Mouse (Mus musculus) midbrain, embryonic 16.5 days (tissue): ENCODE measurements at regions not wholly inside any gene's neighbourhood (a gene's known extent, or its start where the extent isn't known, plus 50 kb on each side); places are given as distances from the start of the nearest gene placed in this dataset.

Experiments used
- ATAC-seq: fragments of 200-750 bp; cut with Nextera tagmentation; 2 replicates; pipeline ENCODE4 v1.8.0; 2017; ENCODE audit warnings: moderate TSS enrichment
- H3K27ac ChIP-seq: fragments of 300-500 bp; sonication (generic); 2 replicates; pipeline ENCODE4 v1.5.1; 2014; ENCODE audit warnings: mild to moderate bottlenecking, low read length, mixed read lengths
- H3K27me3 ChIP-seq: fragments of 300-500 bp; sonication (generic); 2 replicates; pipeline ENCODE4 v1.6.1; 2014; ENCODE audit warnings: low read depth, low read length, mixed read lengths; ENCODE audit not compliant: control insufficient read depth, insufficient read depth
- H3K36me3 ChIP-seq: fragments of 300-500 bp; sonication (generic); 2 replicates; pipeline ENCODE4 v1.6.1; 2014; ENCODE audit warnings: mild to moderate bottlenecking, low read length, moderate library complexity, mixed read lengths; ENCODE audit not compliant: control insufficient read depth, insufficient read depth
- H3K4me1 ChIP-seq: fragments of 300-500 bp; sonication (generic); 2 replicates; pipeline ENCODE4 v1.6.1; 2014; ENCODE audit warnings: mild to moderate bottlenecking, low read length, mixed read lengths; ENCODE audit not compliant: control insufficient read depth, insufficient read depth
- H3K4me2 ChIP-seq: fragments of 300-500 bp; sonication (generic); 2 replicates; pipeline ENCODE4 v1.6.1; 2014; ENCODE audit warnings: mild to moderate bottlenecking, low read length, mixed read lengths
- H3K4me3 ChIP-seq: fragments of 300-500 bp; sonication (generic); 2 replicates; pipeline ENCODE4 v1.5.1; 2014; ENCODE audit warnings: low read depth, mild to moderate bottlenecking, low read length, moderate library complexity, mixed read lengths
- H3K9ac ChIP-seq: fragments of 300-500 bp; sonication (generic); 2 replicates; pipeline ENCODE4 v1.6.1; 2014; ENCODE audit warnings: low read depth, low read length, mixed read lengths
- H3K9me3 ChIP-seq: fragments of 300-500 bp; sonication (generic); replicated peaks from 2 replicates; pipeline ENCODE4 v1.6.1; 2014; ENCODE audit warnings: mild to moderate bottlenecking, low read length, mixed read lengths; ENCODE audit not compliant: control insufficient read depth, poor library complexity, severe bottlenecking
- WGBS: fragments of 180-500 bp; shearing (Covaris S2); extraction: QIAGEN DNeasy Blood & Tissue Kit; methylation state at CpG from one replicate; pipeline ENCODE4 v1.1.7; 2014; 5-methylcytosine and 5-hydroxymethylcytosine counted together

DNA sequence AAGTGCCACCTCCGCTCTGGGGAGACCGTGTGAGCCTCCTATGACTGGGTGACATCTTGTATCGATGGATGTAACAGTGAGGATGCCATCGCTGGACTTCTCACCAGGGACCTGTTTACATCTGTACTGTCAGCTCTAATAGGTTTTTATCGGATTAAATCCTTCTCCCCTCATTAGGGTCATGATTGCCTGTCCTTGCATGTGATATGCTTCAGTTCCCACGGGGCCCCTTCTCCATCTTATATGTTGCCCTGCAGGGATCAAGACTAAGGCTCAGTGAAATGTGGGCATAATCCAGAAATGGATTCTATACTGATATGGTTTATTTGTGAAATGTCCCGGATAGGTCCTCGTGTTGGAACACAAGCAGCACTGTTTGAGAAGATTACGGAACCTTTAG, 323.7 kb upstream of the Noct start:
- ATAC-seq = no peak
- Histone ChIP-seq H3K36me3 (no peaks in the 10 kb centered on the region), H3K27me3 (no peaks in the 10 kb centered on the region), H3K4me3 (no peak overlapping the region), H3K9ac (no peak overlapping the region), H3K4me1 (peaks cover 17% of the 10 kb centered on the region), H3K9me3 (no peaks in the 10 kb centered on the region), H3K27ac (no peak overlapping the region), H3K4me2 (no peak overlapping the region)
- WGBS = 80% methylated on average over 9 of the region's 9 CpGs

DNA sequence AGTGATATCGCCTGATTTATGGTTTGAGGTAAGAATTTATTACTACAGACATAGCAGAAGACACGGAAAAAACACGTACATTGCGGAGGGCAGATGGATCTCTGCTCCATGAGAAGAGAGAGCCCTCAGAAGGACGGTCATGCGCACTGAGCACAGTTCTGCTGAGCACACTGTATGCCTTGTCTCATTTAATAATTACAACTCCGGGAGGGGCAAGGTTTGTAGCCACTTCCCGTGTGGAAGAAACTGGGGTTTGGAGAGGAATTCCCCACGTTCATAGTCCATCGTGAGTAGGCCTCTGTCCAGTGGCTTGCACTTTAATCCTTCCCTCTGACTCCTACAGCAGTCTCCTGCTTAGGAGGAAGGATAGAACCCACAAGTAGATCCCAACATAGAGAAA, 322.9 kb upstream of the Noct start:
- 94% methylated on average over 10 of the region's 10 CpGs for WGBS
- no peaks in the 10 kb centered on the region for H3K27me3 ChIP-seq
- no peak overlapping the region for H3K9ac ChIP-seq
- no peaks in the 10 kb centered on the region for H3K9me3 ChIP-seq
- no peak overlapping the region for H3K27ac ChIP-seq
- H3K4me1 ChIP-seq = peaks cover 22% of the 10 kb centered on the region
- no peak overlapping the region for H3K4me3 ChIP-seq
- H3K36me3 ChIP-seq = no peaks in the 10 kb centered on the region
- no peak overlapping the region for H3K4me2 ChIP-seq
- no peak for ATAC-seq

- H3K27ac ChIP-seq = no peak overlapping the region
Measured at GRCm38 (mm10) chr3:50902933-50903332, 321.3 kb upstream of the Noct start.

GRCm38 (mm10) chr3:50904716-50905116, 319.5 kb upstream of the Noct start:
- Histone ChIP-seq H3K36me3 (no peaks in the 10 kb centered on the region), H3K9ac (no peak overlapping the region), H3K4me3 (no peak overlapping the region), H3K27ac (peak overlapping the region; percentile 79; the same call in 1 of the 2 replicates), H3K27me3 (no peaks in the 10 kb centered on the region), H3K4me1 (peaks cover 22% of the 10 kb centered on the region), H3K9me3 (no peaks in the 10 kb centered on the region), H3K4me2 (no peak overlapping the region)
- 16% methylated on average over 7 of the region's 7 CpGs for WGBS
- ATAC-seq = no peak

More at GRCm38 (mm10) chr3:50902933-50903332, 321.3 kb upstream of the Noct start:
- Histone ChIP-seq H3K4me3 (no peak overlapping the region), H3K27me3 (no peaks in the 10 kb centered on the region), H3K4me1 (peaks cover 25% of the 10 kb centered on the region), H3K9ac (no peak overlapping the region), H3K36me3 (no peaks in the 10 kb centered on the region), H3K4me2 (no peak overlapping the region), H3K9me3 (no peaks in the 10 kb centered on the region)
- ATAC-seq = no peak
- WGBS = 51% methylated on average over 7 of the region's 7 CpGs

- peak overlapping the region; percentile 79 for H3K27ac ChIP-seq
- 7% methylated on average over 16 of the region's 16 CpGs for WGBS
- peak overlapping the region; percentile 44 for H3K4me2 ChIP-seq
- no peaks in the 10 kb centered on the region for H3K27me3 ChIP-seq
- no peaks in the 10 kb centered on the region for H3K36me3 ChIP-seq
- H3K4me1 ChIP-seq = peaks cover 22% of the 10 kb centered on the region
- peak overlapping the region; percentile 28; the same call in 1 of the 2 replicates for H3K9ac ChIP-seq
- ATAC-seq = peak; percentile 54
- peak overlapping the region; percentile 19; the same call in 1 of the 2 replicates for H3K4me3 ChIP-seq
- no peaks in the 10 kb centered on the region for H3K9me3 ChIP-seq
Measured at GRCm38 (mm10) chr3:50905274-50905992, 318.8 kb upstream of the Noct start.

- H3K27me3 ChIP-seq = no peaks in the 10 kb centered on the region
- ATAC-seq = peak; percentile 90
- peak overlapping the region; percentile 28 for H3K4me3 ChIP-seq
- H3K9me3 ChIP-seq = no peaks in the 10 kb centered on the region
- H3K27ac ChIP-seq = peak overlapping the region; percentile 85
- peak overlapping the region; percentile 59 for H3K4me2 ChIP-seq
- H3K36me3 ChIP-seq = no peaks in the 10 kb centered on the region
- peaks cover 22% of the 10 kb centered on the region for H3K4me1 ChIP-seq
- peak overlapping the region; percentile 62 for H3K9ac ChIP-seq
- WGBS = 8% methylated on average over 32 of the region's 32 CpGs
Measured at GRCm38 (mm10) chr3:50905993-50906831, 318.0 kb upstream of the Noct start.

GRCm38 (mm10) chr3:50912980-50913518, 311.2 kb upstream of the Noct start:
- ATAC-seq = no peak
- H3K4me2 ChIP-seq = no peak overlapping the region
- H3K27ac ChIP-seq = 0 out of 2 replicates have a peak overlapping the region, but pooled peaks have one; percentile 33
- peaks cover 7% of the 10 kb centered on the region; the same call in 1 of the 2 replicates for H3K4me1 ChIP-seq
- WGBS = 54% methylated on average over 5 of the region's 5 CpGs
- H3K27me3 ChIP-seq = no peaks in the 10 kb centered on the region
- no peaks in the 10 kb centered on the region for H3K36me3 ChIP-seq
- H3K4me3 ChIP-seq = no peak overlapping the region
- H3K9ac ChIP-seq = no peak overlapping the region
- no peaks in the 10 kb centered on the region for H3K9me3 ChIP-seq

GRCm38 (mm10) chr3:50914866-50915365, 309.3 kb upstream of the Noct start:
- ATAC-seq = no peak
- no peaks in the 10 kb centered on the region for H3K36me3 ChIP-seq
- WGBS = 46% methylated on average over 14 of the region's 14 CpGs
- peak overlapping the region; percentile 58; the same call in 1 of the 2 replicates for H3K27ac ChIP-seq
- no peaks in the 10 kb centered on the region for H3K27me3 ChIP-seq
- peak overlapping the region; percentile 24 for H3K4me2 ChIP-seq
- peak overlapping the region; percentile 31; the same call in 1 of the 2 replicates for H3K9ac ChIP-seq
- no peak overlapping the region for H3K4me3 ChIP-seq
- H3K9me3 ChIP-seq = no peaks in the 10 kb centered on the region
- H3K4me1 ChIP-seq = peaks cover 7% of the 10 kb centered on the region; the same call in 1 of the 2 replicates
